Mouse (Mus musculus) neural tube, embryonic 12.5 days (tissue): Measurements from ENCODE around the gene Rccd1. TPM values are rescaled to one million over a fixed set of nuclear protein-coding genes. Genes with fewer than 3 reads are reported as not detected.

Experiments
- ATAC-seq: fragments of 200-750 bp; cut with Nextera tagmentation; 2 replicates; pipeline ENCODE4 v1.8.0; 2017; ENCODE audit warnings: low read depth, mild to moderate bottlenecking, moderate TSS enrichment, moderate library complexity; ENCODE audit not compliant: low FRiP score
- H3K27ac ChIP-seq: fragments of 300-500 bp; sonication (generic); 2 replicates; pipeline ENCODE4 v1.5.1; 2016
- H3K27me3 ChIP-seq: fragments of 300-500 bp; sonication (generic); replicated peaks from 2 replicates; pipeline ENCODE4 v1.6.1; 2016; ENCODE audit warnings: mild to moderate bottlenecking
- H3K36me3 ChIP-seq: fragments of 300-500 bp; sonication (generic); 2 replicates; pipeline ENCODE4 v1.6.1; 2016; ENCODE audit warnings: mild to moderate bottlenecking
- H3K4me1 ChIP-seq: fragments of 300-500 bp; sonication (generic); 2 replicates; pipeline ENCODE4 v1.6.1; 2016
- H3K4me2 ChIP-seq: fragments of 300-500 bp; sonication (generic); replicated peaks from 2 replicates; pipeline ENCODE4 v1.6.1; 2016; ENCODE audit warnings: mild to moderate bottlenecking
- H3K4me3 ChIP-seq: fragments of 300-500 bp; sonication (generic); 2 replicates; pipeline ENCODE4 v1.5.1; 2016
- H3K9ac ChIP-seq: fragments of 300-500 bp; sonication (generic); 2 replicates; pipeline ENCODE4 v1.6.1; 2016; ENCODE audit warnings: mild to moderate bottlenecking
- H3K9me3 ChIP-seq: fragments of 300-500 bp; sonication (generic); 2 replicates; pipeline ENCODE4 v1.6.1; 2016; ENCODE audit warnings: mild to moderate bottlenecking
- WGBS: fragments of 180-500 bp; shearing (Covaris S2); methylation state at CpG from one replicate; pipeline ENCODE4 v1.1.7; 2016; 5-methylcytosine and 5-hydroxymethylcytosine counted together
- polyA plus RNA-seq: library from polyadenylated mRNA; unstranded; fragments of >200 nt; fragmentation: Nextera tagmentation; extraction: Ambion mirVana; gene quantifications from 2 replicates; pipeline ENCODE4 v1.2.1, GENCODE M21; 2016

The Rccd1 gene
- polyA plus RNA-seq, 1 experiment from 2014 or later: 10.2 TPM

GRCm38 (mm10) chr7:80294764-80295648 lies 29.2 kb downstream of the Rccd1 start:
- H3K36me3 ChIP-seq: peaks cover 25% of the 10 kb centered on the region
- peak; percentile 52; the same call in 1 of the 2 replicates for ATAC-seq
- H3K4me2 ChIP-seq: peak overlapping the region; percentile 92
- peaks cover 14% of the 10 kb centered on the region for H3K4me1 ChIP-seq
- no peaks in the 10 kb centered on the region for H3K9me3 ChIP-seq
- peak overlapping the region; percentile 74 for H3K9ac ChIP-seq
- WGBS: 8% methylated on average over 37 of the region's 37 CpGs
- peak overlapping the region; percentile 79 for H3K4me3 ChIP-seq
- H3K27me3 ChIP-seq: no peaks in the 10 kb centered on the region
- H3K27ac ChIP-seq: peak overlapping the region; percentile 46; the same call in 1 of the 2 replicates

DNA sequence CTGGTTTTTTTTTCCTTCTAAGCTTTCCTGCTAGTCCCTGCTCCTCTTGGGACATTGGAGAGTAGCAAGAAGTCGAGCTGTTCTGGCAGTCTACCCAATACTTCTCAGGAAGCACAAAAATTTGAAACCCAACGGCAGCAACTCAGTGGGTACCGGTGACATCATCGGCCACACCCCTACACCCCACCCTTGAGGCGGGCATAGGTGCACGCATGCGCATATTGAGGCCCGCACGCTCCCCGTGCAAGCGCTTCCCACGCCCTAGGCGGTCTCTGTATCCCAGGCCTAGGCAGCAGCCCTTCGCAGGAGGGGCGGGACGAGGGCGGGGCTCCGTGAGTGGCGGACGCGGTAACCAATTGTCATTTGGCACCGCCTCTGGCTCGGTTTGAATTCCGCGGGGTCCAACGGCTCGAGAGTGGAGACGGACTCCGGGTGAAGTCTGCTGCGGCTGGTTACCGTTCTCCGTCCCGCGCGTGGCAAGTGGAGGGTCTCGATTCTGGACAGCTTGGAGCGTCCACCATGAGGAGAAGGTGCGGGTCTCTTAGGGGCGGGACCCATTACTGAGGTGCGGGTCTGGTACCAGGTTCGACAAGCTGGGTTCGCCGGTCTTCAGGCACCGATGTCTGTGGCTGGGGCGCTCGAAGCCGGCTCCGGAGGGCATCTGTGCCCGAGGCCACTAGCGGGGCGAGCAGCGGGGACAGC lies 30.0 kb downstream of the Rccd1 start, which contains the start of gene Prc1:
TSS of gene Prc1 (plus strand) at position 389 of the 702 bp plus-strand sequence.
- Histone ChIP-seq H3K9me3 (no peaks in the 10 kb centered on the region), H3K4me2 (peak within 1 kb of the TSS; percentile 92), H3K4me3 (peak within 1 kb of the TSS; percentile 79), H3K9ac (peak within 1 kb of the TSS; percentile 74), H3K4me1 (peaks cover 14% of the 10 kb centered on the region), H3K27me3 (no peaks in the 10 kb centered on the region), H3K27ac (peak within 1 kb of the TSS; percentile 46; the same call in 1 of the 2 replicates), H3K36me3 (peaks cover 24% of the 10 kb centered on the region)
- peak; percentile 99 for ATAC-seq
- WGBS: under 1% methylated on average over 52 of the region's 52 CpGs

GRCm38 (mm10) chr7:80287736-80288135 lies 36.5 kb downstream of the Rccd1 start:
- no peak overlapping the region for H3K9ac ChIP-seq
- H3K36me3 ChIP-seq: peaks cover 86% of the 10 kb centered on the region
- WGBS: 83% methylated on average over 10 of the region's 10 CpGs
- no peak overlapping the region for H3K4me2 ChIP-seq
- ATAC-seq: no peak
- no peaks in the 10 kb centered on the region for H3K27me3 ChIP-seq
- no peaks in the 10 kb centered on the region for H3K9me3 ChIP-seq
- H3K27ac ChIP-seq: no peak overlapping the region
- no peak overlapping the region for H3K4me3 ChIP-seq
- H3K4me1 ChIP-seq: no peaks in the 10 kb centered on the region

GRCm38 (mm10) chr7:80285725-80286124 lies 38.5 kb downstream of the Rccd1 start:
- H3K4me2 ChIP-seq: no peak overlapping the region
- no peaks in the 10 kb centered on the region for H3K4me1 ChIP-seq
- no peak overlapping the region for H3K4me3 ChIP-seq
- no peak overlapping the region for H3K9ac ChIP-seq
- H3K36me3 ChIP-seq: peaks cover 81% of the 10 kb centered on the region
- H3K27ac ChIP-seq: no peak overlapping the region
- ATAC-seq: no peak
- H3K27me3 ChIP-seq: no peaks in the 10 kb centered on the region
- H3K9me3 ChIP-seq: no peaks in the 10 kb centered on the region
- whole genome bisulfite sequencing: 96% methylated on average over 6 of the region's 6 CpGs

- H3K27me3 ChIP-seq: no peaks in the 10 kb centered on the region
- H3K36me3 ChIP-seq: peaks cover 76% of the 10 kb centered on the region
- WGBS: 95% methylated on average over 5 of the region's 5 CpGs
- H3K4me2 ChIP-seq: no peak overlapping the region
- no peak for ATAC-seq
- H3K9ac ChIP-seq: no peak overlapping the region
- H3K4me3 ChIP-seq: no peak overlapping the region
- no peaks in the 10 kb centered on the region for H3K4me1 ChIP-seq
- H3K9me3 ChIP-seq: no peaks in the 10 kb centered on the region
- H3K27ac ChIP-seq: no peak overlapping the region
Observed at GRCm38 (mm10) chr7:80284391-80284790, 39.9 kb downstream of the Rccd1 start.

GRCm38 (mm10) chr7:80283226-80283918 lies 40.9 kb downstream of the Rccd1 start:
- ATAC-seq: no peak
- no peak overlapping the region for H3K4me3 ChIP-seq
- no peak overlapping the region for H3K4me2 ChIP-seq
- peaks cover 80% of the 10 kb centered on the region for H3K36me3 ChIP-seq
- no peak overlapping the region for H3K27ac ChIP-seq
- H3K4me1 ChIP-seq: no peaks in the 10 kb centered on the region
- H3K9me3 ChIP-seq: no peaks in the 10 kb centered on the region
- no peak overlapping the region for H3K9ac ChIP-seq
- WGBS: 91% methylated on average over 3 of the region's 3 CpGs
- no peaks in the 10 kb centered on the region for H3K27me3 ChIP-seq

DNA sequence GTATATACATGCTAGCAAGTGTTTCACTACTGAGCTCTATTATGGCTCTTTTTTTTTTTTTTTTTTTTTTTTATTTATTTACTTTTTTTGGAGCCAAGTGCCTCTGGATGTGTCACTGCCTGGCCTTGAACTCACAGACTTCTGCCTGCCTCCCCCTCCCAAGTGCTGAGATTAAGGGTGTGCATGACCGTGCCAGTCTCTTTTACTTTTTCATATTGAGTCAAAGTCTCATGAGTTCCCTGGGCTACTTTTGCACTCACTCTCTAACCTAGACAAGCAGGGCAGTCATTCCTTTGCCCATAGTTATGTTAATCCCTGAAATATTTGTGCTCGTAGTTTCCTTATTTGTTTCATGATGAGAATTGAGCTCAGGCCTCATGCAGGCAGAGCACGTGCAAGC lies 42.6 kb downstream of the Rccd1 start:
- Histone ChIP-seq H3K4me1 (no peaks in the 10 kb centered on the region), H3K36me3 (peaks cover 79% of the 10 kb centered on the region), H3K27ac (no peak overlapping the region), H3K4me2 (no peak overlapping the region), H3K27me3 (no peaks in the 10 kb centered on the region), H3K9ac (no peak overlapping the region), H3K9me3 (no peaks in the 10 kb centered on the region), H3K4me3 (no peak overlapping the region)
- WGBS: 87% methylated on average over 3 of the region's 3 CpGs
- ATAC-seq: no peak

GRCm38 (mm10) chr7:80280998-80281397 lies 43.3 kb downstream of the Rccd1 start:
- peaks cover 79% of the 10 kb centered on the region for H3K36me3 ChIP-seq
- H3K4me3 ChIP-seq: no peak overlapping the region
- no peaks in the 10 kb centered on the region for H3K9me3 ChIP-seq
- H3K9ac ChIP-seq: no peak overlapping the region
- no peak overlapping the region for H3K27ac ChIP-seq
- ATAC-seq: no peak
- H3K4me1 ChIP-seq: no peaks in the 10 kb centered on the region
- no peaks in the 10 kb centered on the region for H3K27me3 ChIP-seq
- H3K4me2 ChIP-seq: no peak overlapping the region
- 93% methylated on average over 2 of the region's 2 CpGs for WGBS

DNA sequence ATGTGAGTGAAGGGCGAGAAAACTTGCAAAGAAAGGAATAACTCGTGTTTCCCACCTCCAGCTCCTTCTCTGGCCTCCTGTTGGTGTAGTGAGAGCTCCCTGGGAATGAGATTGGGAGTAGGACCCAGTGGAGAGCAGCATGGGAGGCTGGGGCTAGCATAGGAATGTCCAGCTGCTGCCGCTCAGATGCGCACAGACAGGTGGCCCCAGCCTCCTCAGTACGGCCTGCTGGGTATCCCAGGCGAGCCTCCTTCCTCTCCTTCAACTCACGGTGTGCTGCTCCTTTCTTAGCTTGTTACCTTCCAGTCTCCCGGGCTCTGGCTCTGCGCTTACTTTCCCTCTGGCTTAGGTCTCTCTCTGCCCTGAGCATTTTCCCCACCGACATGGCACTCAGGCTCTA lies 44.2 kb downstream of the Rccd1 start:
- no peak overlapping the region for H3K27ac ChIP-seq
- no peaks in the 10 kb centered on the region for H3K27me3 ChIP-seq
- ATAC-seq: no peak
- no peaks in the 10 kb centered on the region for H3K4me1 ChIP-seq
- peaks cover 3% of the 10 kb centered on the region for H3K9me3 ChIP-seq
- H3K36me3 ChIP-seq: peaks cover 78% of the 10 kb centered on the region
- no peak overlapping the region for H3K4me3 ChIP-seq
- no peak overlapping the region for H3K4me2 ChIP-seq
- 88% methylated on average over 10 of the region's 10 CpGs for WGBS
- no peak overlapping the region for H3K9ac ChIP-seq

- Histone ChIP-seq H3K9me3 (peaks cover 16% of the 10 kb centered on the region), H3K36me3 (peaks cover 72% of the 10 kb centered on the region), H3K9ac (no peak overlapping the region), H3K27ac (no peak overlapping the region), H3K4me3 (no peak overlapping the region), H3K4me2 (no peak overlapping the region), H3K4me1 (no peaks in the 10 kb centered on the region), H3K27me3 (no peaks in the 10 kb centered on the region)
- no peak for ATAC-seq
- WGBS: 97% methylated on average over 4 of the region's 4 CpGs
Observed at GRCm38 (mm10) chr7:80276374-80276773, 47.9 kb downstream of the Rccd1 start.

- H3K9me3 ChIP-seq: peaks cover 16% of the 10 kb centered on the region
- no peak overlapping the region for H3K27ac ChIP-seq
- H3K36me3 ChIP-seq: peaks cover 55% of the 10 kb centered on the region
- H3K27me3 ChIP-seq: no peaks in the 10 kb centered on the region
- ATAC-seq: no peak
- H3K4me2 ChIP-seq: no peak overlapping the region
- no peak overlapping the region for H3K9ac ChIP-seq
- no peak overlapping the region for H3K4me3 ChIP-seq
- 94% methylated on average over 2 of the region's 2 CpGs for WGBS
- H3K4me1 ChIP-seq: peaks cover 10% of the 10 kb centered on the region
Observed at GRCm38 (mm10) chr7:80273456-80273855, 50.8 kb downstream of the Rccd1 start.

DNA sequence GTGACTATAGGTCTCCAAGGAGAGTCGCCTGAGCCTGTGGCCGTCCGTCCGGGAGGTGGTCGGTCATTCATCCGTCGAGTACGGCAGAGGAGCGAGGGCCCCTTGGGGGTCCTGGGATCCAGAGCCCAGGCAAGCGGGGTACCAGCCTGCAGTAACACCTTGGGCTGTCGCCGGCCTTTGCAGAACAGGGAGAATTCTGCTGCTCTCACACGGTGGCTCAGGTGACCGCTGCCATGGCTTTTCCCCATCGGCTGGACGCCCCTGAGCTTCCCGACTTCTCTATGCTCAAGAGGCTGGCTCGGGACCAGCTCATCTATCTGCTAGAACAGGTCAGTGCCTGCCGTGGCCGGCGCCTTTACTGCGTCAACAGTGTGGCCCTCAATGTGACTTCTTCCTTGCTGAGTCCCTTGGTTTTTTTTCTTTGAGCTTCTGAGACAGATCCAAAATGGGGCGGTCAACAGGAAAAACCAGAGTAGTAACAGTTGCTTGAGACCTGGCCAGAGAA lies 54.5 kb downstream of the Rccd1 start:
- Histone ChIP-seq H3K27me3 (no peaks in the 10 kb centered on the region), H3K4me1 (peaks cover 10% of the 10 kb centered on the region), H3K9ac (peak overlapping the region; percentile 82), H3K9me3 (peaks cover 10% of the 10 kb centered on the region), H3K36me3 (peaks cover 41% of the 10 kb centered on the region), H3K27ac (no peak overlapping the region), H3K4me2 (peak overlapping the region; percentile 92), H3K4me3 (peak overlapping the region; percentile 83)
- peak; percentile 54 for ATAC-seq
- WGBS: 1% methylated on average over 23 of the region's 23 CpGs
